Mouse (Mus musculus) layer of hippocampus, adult 18-20 months (tissue): ENCODE results near the gene Olfr328. TPM values are rescaled to one million over a fixed set of nuclear protein-coding genes. Genes with fewer than 3 reads are reported as not detected.

Experiments
- total RNA-seq, 2 experiments: library from RNA; stranded (reverse); gene quantifications; 2 replicates each; pipeline ENCODE4 v1.2.3; 2021

Gene Olfr328
- total RNA-seq, 2 experiments from 2014 or later: 0.10 to 0.18 TPM

Other genes starting within 250 kb of the Olfr328 start
- 10 to 100 TPM; 24.4 to 25.9 TPM for gene Zfp692, start 248.6 kb downstream of the Olfr328 start, total RNA-seq
- gene Zfp672, start 225.3 kb downstream of the Olfr328 start, total RNA-seq: 10 to 100 TPM; 43.4 to 43.5 TPM
- 10 to 100 TPM; 48.9 to 55.4 TPM for gene Sh3bp5l, start 224.9 kb downstream of the Olfr328 start, total RNA-seq
- gene Lypd8, start 176.6 kb downstream of the Olfr328 start, total RNA-seq: not detected
- gene 1810065E05Rik, start 134.5 kb downstream of the Olfr328 start, total RNA-seq: not detected
- gene Gm12253, start 123.1 kb downstream of the Olfr328 start, total RNA-seq: not detected
- gene Lypd9, start 102.7 kb downstream of the Olfr328 start, total RNA-seq: not detected
- not detected for gene Olfr30, start 93.4 kb downstream of the Olfr328 start, total RNA-seq
- not detected for gene Olfr332, start 63.1 kb downstream of the Olfr328 start, total RNA-seq
- not detected for gene Olfr331, start 53.1 kb downstream of the Olfr328 start, total RNA-seq
- not detected for gene Olfr330, start 20.8 kb downstream of the Olfr328 start, total RNA-seq
- not detected for gene Olfr329-ps, start 9.2 kb downstream of the Olfr328 start, total RNA-seq
- not detected for gene Olfr224, start 14.9 kb upstream of the Olfr328 start, total RNA-seq
- not detected for gene Olfr325, start 22.1 kb upstream of the Olfr328 start, total RNA-seq
- not detected for gene Olfr324, start 39.5 kb upstream of the Olfr328 start, total RNA-seq
- not detected for gene 2210407C18Rik, start 60.4 kb upstream of the Olfr328 start, total RNA-seq
- gene Olfr323, start 74.9 kb upstream of the Olfr328 start, total RNA-seq: under 1 TPM in 1 of 2 experiments, not detected in 1; 0.15 TPM
- gene Trim58, start 84.8 kb upstream of the Olfr328 start, total RNA-seq: not detected
- not detected for gene Olfr322, start 103.1 kb upstream of the Olfr328 start, total RNA-seq
- not detected for gene Olfr320, start 125.5 kb upstream of the Olfr328 start, total RNA-seq
- not detected for gene Olfr319, start 143.5 kb upstream of the Olfr328 start, total RNA-seq
- gene Olfr318, start 168.4 kb upstream of the Olfr328 start, total RNA-seq: under 1 TPM in 1 of 2 experiments, not detected in 1; 0.08 TPM
- gene Olfr317, start 183.6 kb upstream of the Olfr328 start, total RNA-seq: under 1 TPM in 1 of 2 experiments, not detected in 1; 0.10 TPM
- gene Olfr316, start 197.1 kb upstream of the Olfr328 start, total RNA-seq: 1 to 10 TPM; 1.1 to 1.4 TPM
- gene Olfr315, start 217.6 kb upstream of the Olfr328 start, total RNA-seq: not detected
- gene Olfr314, start 227.3 kb upstream of the Olfr328 start, total RNA-seq: not detected
- gene Fam183b, start 246.3 kb upstream of the Olfr328 start, total RNA-seq: 1 to 10 TPM; 8.4 to 8.6 TPM